Mouse (Mus musculus) embryonic stem cell, embryonic (primary cell): ENCODE measurements around the gene Gm19965.

Experiments
- CTCF ChIA-PET, 4 experiments: fragments of 300-600 bp in 2 of 4; fragments of 350-600 bp in 2 of 4; sonication (Branson Sonifier 250); formaldehyde crosslinking; loops; one replicate each; lab custom pipeline; 2022; ENCODE audit warnings: inconsistent platforms in 2 of 4; lab: Charles Lee
- POLR2A ChIA-PET, 4 experiments: fragments of 300-600 bp in 2 of 4; fragments of 350-600 bp in 2 of 4; sonication (Branson Sonifier 250); formaldehyde crosslinking; loops; one replicate each; lab custom pipeline; 2022; ENCODE audit warnings: antibody characterized with exemption in 4 of 4, inconsistent platforms in 1 of 4; lab: Charles Lee

Gene Gm19965

GRCm38 (mm10) chr1:116802683-116803082 is at the start of gene Gm19965:
Gm19965 (plus strand) TSS chr1:116802983.
- CTCF ChIA-PET: no interaction called here
- POLR2A ChIA-PET: no interaction called here

- CTCF ChIA-PET: no interaction called here
- POLR2A ChIA-PET: no interaction called here
Measured at GRCm38 (mm10) chr1:116782471-116782989, 20.3 kb upstream of the Gm19965 start.
